Mouse (Mus musculus) c-Kit-positive CD71-negative TER-119-negative erythroid progenitor cells, embryonic 14.5 days (primary cell): ENCODE measurements around the gene Fgd5.
A peak's percentile ranks its signal among the peaks of the same experiment; 100 is the strongest.

Experiments used
- DNase-seq: peaks from one replicate; pipeline ENCODE4 v3.0.0-alpha.2; 2013; ENCODE audit warnings: low read depth

The Fgd5 gene

DNA sequence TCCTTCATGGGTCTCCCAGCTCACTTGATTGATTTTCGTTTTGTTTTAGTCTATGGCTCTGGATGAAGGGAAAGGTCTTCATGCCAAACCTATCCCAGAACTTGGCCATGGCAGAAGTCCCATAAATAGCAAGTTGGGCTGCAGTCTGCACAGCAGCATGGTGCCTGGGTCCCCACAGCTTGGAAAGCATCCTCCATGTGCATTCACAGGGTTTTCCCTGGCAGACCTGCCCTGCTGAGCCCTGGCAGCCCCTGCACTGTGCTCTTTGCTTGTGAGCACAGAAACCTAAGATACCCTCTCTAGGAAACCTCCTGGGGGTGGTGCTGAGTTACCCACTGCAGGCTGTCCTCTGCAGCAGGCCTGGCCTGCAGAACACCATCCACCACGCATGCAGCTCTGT, 32.2 kb downstream of the Fgd5 start:
- no peak for DNase-seq

GRCm38 (mm10) chr6:92012413-92012812, 33.7 kb downstream of the Fgd5 start:
- no peak for DNase-seq

DNA sequence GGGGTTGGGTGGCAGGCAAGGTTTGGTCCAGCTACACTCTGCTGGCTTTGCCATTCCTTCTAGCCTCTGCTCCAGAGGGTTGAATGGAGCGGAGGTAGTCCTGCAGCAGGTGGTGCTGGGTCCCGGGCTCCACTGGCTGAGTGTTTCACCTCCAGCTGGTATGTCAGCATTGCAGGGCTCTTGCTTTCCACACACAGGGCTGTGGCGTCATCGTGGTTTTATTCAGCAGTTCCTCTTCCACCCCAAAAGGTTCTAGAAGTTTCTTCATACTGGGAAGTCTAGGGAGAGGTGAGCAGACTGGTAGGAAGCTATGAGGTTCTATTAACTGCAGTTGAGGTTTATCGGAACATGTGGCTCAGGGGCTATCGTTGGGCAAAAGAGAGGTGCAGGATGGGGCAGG, 34.4 kb downstream of the Fgd5 start:
- no peak for DNase-seq

DNA sequence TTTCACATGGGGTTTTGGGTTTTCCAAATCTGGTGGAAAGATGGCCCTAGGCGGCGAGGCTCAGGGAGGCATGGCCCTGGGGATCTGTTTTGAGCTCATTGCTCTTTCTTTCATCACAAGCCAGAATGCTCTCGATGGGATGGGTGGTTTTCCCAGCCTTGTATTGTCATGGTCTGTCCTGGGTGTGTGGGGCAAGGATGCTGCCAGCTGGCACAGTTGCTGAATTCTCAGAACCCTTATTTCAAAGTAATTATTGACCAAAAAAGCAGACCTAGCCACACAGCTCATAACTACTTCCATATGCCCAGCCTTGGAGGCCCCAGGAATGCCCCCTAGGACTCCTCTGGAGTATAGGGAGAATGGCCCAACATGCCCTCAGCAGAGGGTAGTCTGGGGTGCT, 34.9 kb downstream of the Fgd5 start:
- DNase-seq, result no peak

DNA sequence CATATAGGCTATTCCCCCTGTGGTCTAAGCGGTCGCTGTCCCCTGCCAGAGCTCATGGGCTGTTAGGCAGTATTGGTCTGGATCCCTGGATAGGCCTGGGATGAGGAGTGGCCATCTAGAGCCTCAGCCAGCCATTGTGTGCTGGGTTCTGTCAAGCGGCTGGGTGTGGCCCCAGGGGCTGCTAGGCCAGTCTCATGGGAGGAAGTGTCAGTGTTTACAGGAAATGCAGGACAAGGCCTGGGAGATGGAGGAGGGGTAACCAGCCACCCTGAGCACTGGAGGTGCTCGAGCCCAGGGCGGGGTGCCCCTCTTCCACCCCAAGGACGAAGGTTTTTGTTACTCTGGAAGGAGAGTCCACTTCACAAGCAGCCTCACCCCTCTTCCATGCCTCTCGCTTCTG, 36.3 kb downstream of the Fgd5 start:
- no peak for DNase-seq

- DNase-seq, result no peak
These were observed 37.2 kb downstream of the Fgd5 start for GRCm38 (mm10) chr6:92015848-92016247.

- DNase-seq, result no peak
These were observed 38.1 kb downstream of the Fgd5 start for GRCm38 (mm10) chr6:92016738-92017137.

DNA sequence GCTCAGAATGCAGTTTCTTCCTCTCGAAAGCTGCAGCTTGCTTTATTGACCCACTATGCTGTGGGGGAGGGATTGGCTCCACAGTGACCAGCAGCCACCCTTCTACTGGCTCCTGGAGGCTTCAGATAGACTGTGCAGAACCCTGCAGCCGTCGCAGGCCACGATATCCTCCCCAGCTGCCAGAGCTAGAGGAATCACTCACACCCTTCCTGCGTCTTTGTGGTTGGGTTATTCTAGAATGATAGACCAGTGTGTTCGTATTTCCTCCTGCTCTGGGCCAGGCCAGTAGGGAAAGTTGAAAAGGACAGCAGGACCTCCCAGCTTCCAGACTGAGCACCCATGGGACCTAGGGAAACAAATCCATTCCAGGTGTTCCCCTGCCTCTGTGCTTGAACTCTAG, 39.7 kb downstream of the Fgd5 start:
- DNase-seq, result no peak

GRCm38 (mm10) chr6:92021061-92021460, 42.4 kb downstream of the Fgd5 start:
- DNase-seq, result no peak

DNA sequence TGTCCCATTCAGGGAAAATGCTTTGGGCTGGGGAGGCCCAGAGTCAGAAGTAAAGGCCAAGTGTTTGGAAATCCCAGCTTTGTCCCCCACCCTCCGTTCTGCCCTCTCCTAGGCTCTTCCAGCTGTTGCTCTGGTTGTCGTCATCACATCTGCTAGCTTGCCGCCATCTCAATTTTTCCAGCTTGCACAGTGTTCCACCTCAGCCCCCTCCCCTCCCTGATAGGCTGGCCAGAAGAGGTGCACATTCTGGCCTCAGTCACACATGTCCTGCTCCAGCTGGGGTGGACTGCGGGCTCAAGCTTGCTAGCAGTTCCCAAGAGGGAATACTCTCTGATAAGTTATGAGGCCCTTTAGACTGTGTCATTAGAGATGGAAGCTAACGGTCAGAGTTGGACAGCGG, 42.8 kb downstream of the Fgd5 start:
- DNase-seq, result no peak

DNA sequence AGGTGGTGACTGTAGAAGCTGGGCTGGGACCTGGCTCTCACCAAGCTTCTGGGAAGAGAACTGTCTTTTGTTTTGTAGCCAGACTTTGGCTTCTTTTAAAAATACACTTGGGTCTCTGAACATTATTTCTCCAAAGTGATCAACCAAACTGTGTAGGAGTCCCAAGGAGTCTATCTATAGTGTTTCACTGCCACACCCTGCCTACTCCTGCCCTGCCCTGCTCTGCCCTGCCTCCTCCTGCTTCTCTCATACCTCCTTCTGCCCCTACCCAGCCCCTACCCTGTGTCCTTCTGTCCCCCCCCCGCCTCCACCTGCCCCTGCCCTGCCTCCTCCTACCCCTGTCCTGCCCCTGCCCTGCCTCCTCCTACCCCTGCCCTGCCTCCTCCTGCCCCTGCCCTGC, 46.6 kb downstream of the Fgd5 start:
- no peak for DNase-seq

- no peak for DNase-seq
These were observed 48.7 kb downstream of the Fgd5 start for GRCm38 (mm10) chr6:92027379-92027778.

DNA sequence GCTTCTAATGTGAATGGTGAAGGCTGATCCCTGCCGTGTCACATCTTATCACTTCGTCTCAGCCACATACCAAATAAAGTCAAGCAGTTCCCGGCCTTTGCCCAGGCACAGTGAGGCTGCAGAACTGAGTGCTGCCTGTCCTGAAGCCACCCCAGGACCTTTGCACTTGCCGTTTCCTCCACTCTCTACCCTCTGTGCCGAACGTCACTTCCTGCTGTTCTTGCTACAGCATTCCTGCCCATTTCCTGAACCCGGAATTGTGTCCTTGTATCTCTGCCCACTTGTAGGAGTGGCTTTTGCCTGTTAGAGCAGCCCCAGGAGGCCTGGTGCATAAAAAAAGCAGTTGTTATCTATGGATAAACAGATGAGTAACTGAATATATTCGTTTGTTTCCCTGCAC, 52.0 kb downstream of the Fgd5 start:
- DNase-seq, result no peak

DNA sequence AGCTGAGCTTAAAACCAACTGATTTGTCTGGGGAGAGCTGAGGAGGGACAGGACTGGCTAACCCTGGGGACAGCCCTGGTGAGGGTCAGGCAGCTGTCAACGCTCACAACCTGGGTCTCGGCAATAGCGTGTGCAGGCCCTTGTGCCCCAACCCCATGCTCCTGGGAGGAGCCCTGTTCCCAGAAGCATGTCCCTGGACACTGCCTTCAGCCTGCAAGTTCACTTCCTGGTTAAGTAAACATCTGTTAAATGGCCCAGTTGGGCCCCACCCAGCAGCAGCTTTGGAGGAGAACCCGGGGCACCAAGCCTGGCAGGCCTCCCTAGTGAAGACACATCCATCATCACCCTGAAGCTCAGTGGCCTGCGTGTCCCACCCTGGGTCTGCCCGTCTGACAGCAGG, 56.0 kb downstream of the Fgd5 start:
- DNase-seq, result no peak

- DNase-seq, result no peak
These were observed 57.7 kb downstream of the Fgd5 start for GRCm38 (mm10) chr6:92036372-92036771.

DNA sequence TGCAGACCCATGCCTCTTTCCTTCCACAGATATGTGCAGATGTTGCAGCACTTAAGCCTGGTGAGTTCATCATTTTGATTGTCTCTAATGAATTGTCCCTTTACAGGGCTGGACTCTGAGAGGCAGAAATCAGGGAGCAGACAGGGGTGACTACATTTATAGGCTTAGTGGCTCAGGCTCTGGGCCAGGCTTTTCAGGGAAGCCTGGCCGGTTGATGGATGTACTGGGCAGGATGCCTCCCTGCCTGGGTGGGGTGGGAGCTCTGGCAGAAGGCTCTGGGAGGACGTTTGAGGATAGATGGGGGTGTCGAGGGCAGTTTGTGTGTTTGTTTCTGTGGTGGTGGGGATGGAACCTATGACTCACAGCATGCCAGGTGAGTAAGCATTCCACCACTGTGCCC, 59.5 kb downstream of the Fgd5 start:
- DNase-seq, result no peak

DNA sequence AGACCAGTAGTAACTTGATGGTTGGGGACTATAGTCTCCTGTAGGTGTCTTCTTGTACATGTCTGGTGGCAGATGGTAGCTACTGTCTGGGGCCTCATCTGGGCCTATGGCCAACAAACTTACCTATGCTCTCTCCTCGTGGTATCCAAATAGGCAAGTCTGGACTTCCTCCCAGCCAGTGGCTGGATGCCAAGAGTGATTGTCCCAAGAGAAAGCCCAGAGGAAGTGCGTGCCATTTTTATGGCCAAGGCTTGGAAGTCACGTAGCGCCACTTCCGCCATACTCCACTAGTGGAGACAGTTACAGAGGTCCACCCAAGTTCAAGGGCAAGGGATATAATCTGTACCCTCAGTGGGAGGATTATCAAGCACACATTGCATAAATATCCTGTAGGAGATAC, 62.6 kb downstream of the Fgd5 start:
- DNase-seq, result no peak

DNA sequence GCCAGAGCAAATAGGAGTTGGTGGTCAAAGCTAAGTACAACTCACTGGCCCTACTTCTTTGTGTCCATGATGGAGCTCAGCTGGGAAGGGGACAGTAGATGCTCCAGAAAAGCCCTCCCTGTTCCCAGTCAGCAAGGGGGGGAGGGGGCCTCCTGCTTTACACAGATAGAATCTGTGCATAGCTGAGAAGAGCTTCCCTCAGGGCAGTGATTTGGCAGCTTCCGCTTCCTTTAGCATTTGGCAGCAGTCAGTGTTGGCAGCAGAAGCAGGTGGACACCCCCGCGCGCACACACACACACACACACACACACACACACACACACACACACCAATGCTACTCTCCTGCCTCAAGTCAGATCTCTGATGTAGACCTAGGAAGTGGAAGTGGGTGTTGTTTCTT, 63.4 kb downstream of the Fgd5 start:
- no peak for DNase-seq

- DNase-seq, result no peak
These were observed 64.2 kb downstream of the Fgd5 start for GRCm38 (mm10) chr6:92042850-92043249.

GRCm38 (mm10) chr6:92057768-92058167, 79.1 kb downstream of the Fgd5 start:
- DNase-seq, result no peak

DNA sequence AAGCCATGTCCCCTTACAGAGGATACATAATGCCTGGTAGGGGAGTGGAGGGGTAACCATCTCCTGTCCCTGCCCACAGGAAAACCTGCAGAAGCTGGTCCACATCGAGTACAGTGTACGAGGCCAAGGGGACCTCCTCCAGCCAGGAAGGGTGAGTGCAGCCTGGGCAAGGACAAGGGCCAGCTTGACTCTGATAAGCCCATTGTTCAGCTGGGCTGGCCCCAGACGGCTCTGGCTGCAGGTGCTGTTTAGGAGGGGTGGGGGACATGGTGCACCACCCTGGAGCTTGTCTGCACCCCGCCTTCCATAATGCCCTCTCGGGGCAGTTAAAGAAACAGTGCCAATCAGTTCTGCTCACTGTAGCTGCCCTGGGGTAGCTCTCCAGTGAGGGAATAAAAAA, 83.0 kb downstream of the Fgd5 start:
- DNase-seq, result no peak

- DNase-seq, result no peak
These were observed 84.8 kb downstream of the Fgd5 start for GRCm38 (mm10) chr6:92063452-92063851.

GRCm38 (mm10) chr6:92064101-92064500, 85.4 kb downstream of the Fgd5 start:
- DNase-seq, result no peak

DNA sequence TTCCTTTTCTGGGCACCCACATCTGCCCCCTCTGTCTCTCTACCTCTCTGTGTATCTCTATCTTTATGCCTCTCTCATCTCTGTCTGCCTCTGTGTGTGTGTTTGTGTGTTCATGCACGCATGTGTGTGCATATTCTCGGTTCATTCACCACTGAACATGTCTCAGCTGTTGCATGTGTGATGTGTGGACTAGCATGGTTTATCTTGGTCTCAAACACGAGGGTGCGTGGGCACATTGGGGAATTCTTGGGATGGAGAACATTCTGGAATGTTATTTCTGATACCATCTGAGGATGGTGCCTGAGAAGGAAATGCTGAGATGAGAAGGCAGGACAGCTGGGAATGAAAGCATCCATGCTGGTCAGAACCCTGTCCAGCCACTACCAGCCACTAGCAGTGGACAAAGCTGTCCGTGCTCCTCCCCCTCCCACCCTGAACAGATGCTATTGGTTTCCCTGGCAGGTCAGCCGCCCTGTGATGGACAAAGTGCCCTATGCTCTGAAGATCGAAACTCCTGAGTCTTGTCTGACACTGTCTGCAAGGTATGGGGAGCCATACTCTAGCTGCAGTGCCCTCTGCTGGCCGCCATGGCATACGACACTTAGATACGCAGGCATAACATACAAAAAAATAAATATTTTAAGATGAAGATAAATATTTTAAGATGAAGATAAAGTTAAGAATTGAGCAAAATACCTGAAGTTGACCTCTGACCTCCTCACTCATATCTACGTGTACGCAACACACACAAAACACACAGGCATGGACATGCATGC, 87.2 kb downstream of the Fgd5 start:
- DNase-seq, result peak; percentile 36
